Mouse (Mus musculus) embryonic facial prominence, embryonic 11.5 days (tissue): ENCODE data around the gene Gm42688. TPM values are rescaled to one million over a fixed set of nuclear protein-coding genes. Genes with fewer than 3 reads are reported as not detected.
A peak's percentile ranks its signal among the peaks of the same experiment; 100 is the strongest.

Experiments
- ATAC-seq: fragments of 200-750 bp; cut with Nextera tagmentation; replicated peaks from 2 replicates; pipeline ENCODE4 v1.8.0; 2017; ENCODE audit warnings: low read depth; ENCODE audit not compliant: insufficient number of reproducible peaks, low FRiP score, low TSS enrichment
- DNase-seq: peaks from one replicate; pipeline ENCODE4 v3.0.0-alpha.2; 2015; ENCODE audit warnings: low spot score
- H3K27ac ChIP-seq: fragments of 300-500 bp; sonication (generic); replicated peaks from 2 replicates; pipeline ENCODE4 v1.5.1; 2014; ENCODE audit warnings: mild to moderate bottlenecking, low read depth, low read length, control low read depth
- H3K27me3 ChIP-seq: fragments of 300-500 bp; sonication (generic); 2 replicates; pipeline ENCODE4 v1.6.1; 2014; ENCODE audit warnings: mild to moderate bottlenecking, low read length, moderate library complexity, mixed read lengths; ENCODE audit not compliant: control insufficient read depth, insufficient read depth
- H3K36me3 ChIP-seq: fragments of 300-500 bp; sonication (generic); replicated peaks from 2 replicates; pipeline ENCODE4 v1.6.1; 2014; ENCODE audit warnings: low read depth, mild to moderate bottlenecking, low read length, moderate library complexity, mixed read lengths; ENCODE audit not compliant: control insufficient read depth, insufficient read depth
- H3K4me1 ChIP-seq: fragments of 300-500 bp; sonication (generic); 2 replicates; pipeline ENCODE4 v1.6.1; 2014; ENCODE audit warnings: low read length, mixed read lengths; ENCODE audit not compliant: control insufficient read depth, insufficient read depth
- H3K4me2 ChIP-seq: fragments of 300-500 bp; sonication (generic); 2 replicates; pipeline ENCODE4 v1.6.1; 2014; ENCODE audit warnings: low read depth, mild to moderate bottlenecking, control low read depth, low read length, moderate library complexity
- H3K4me3 ChIP-seq: fragments of 300-500 bp; sonication (generic); 2 replicates; pipeline ENCODE4 v1.5.1; 2014; ENCODE audit warnings: low read depth, low read length, control low read depth
- H3K9ac ChIP-seq: fragments of 300-500 bp; sonication (generic); replicated peaks from 2 replicates; pipeline ENCODE4 v1.6.1; 2014; ENCODE audit warnings: mild to moderate bottlenecking, control low read depth, low read length
- H3K9me3 ChIP-seq: fragments of 300-500 bp; sonication (generic); replicated peaks from 2 replicates; pipeline ENCODE4 v1.6.1; 2016; ENCODE audit warnings: mild to moderate bottlenecking, low read length, inconsistent platforms, mixed read lengths; ENCODE audit not compliant: control insufficient read depth
- WGBS: fragments of 180-500 bp; shearing (Covaris S2); extraction: QIAGEN DNeasy Blood & Tissue Kit; methylation state at CpG from one replicate; pipeline ENCODE4 v1.1.7; 2014; 5-methylcytosine and 5-hydroxymethylcytosine counted together
- polyA plus RNA-seq: library from polyadenylated mRNA; unstranded; fragments of >200 nt; fragmentation: Nextera tagmentation; extraction: Ambion mirVana; gene quantifications from 2 replicates; pipeline ENCODE4 v1.2.1, GENCODE M21; 2014

The Gm42688 gene
- polyA plus RNA-seq, 1 experiment from 2014 or later: 0.97 TPM

GRCm38 (mm10) chr6:83074979-83075378, 26.4 kb upstream of the Gm42688 start:
- Histone ChIP-seq H3K4me3 (no peak overlapping the region), H3K27me3 (peaks cover 38% of the 10 kb centered on the region), H3K36me3 (no peaks in the 10 kb centered on the region), H3K9ac (no peak overlapping the region), H3K9me3 (no peaks in the 10 kb centered on the region), H3K4me1 (peaks cover 4% of the 10 kb centered on the region), H3K27ac (no peak overlapping the region), H3K4me2 (no peak overlapping the region)
- WGBS: 19% methylated on average over 2 of the region's 2 CpGs
- DNase-seq (no peak), ATAC-seq (no peak)

- H3K36me3 ChIP-seq: no peaks in the 10 kb centered on the region
- WGBS: under 1% methylated on average over 54 of the region's 54 CpGs
- peak within 1 kb of the TSS; percentile 45 for H3K4me3 ChIP-seq
- no peaks in the 10 kb centered on the region for H3K4me1 ChIP-seq
- H3K4me2 ChIP-seq: peak within 1 kb of the TSS; percentile 75
- no peaks in the 10 kb centered on the region for H3K9me3 ChIP-seq
- peak within 1 kb of the TSS; percentile 63 for H3K9ac ChIP-seq
- DNase-seq (peak; percentile 100), ATAC-seq (peak; percentile 84)
- peak within 1 kb of the TSS; percentile 71 for H3K27ac ChIP-seq
- H3K27me3 ChIP-seq: peaks cover 14% of the 10 kb centered on the region
Measured at GRCm38 (mm10) chr6:83077630-83078323, 23.6 kb upstream of the Gm42688 start, which contains the start of gene Pcgf1. TSS of gene Pcgf1 (plus strand) at chr6:83077869.

- 0% methylated on average over 38 of the region's 46 CpGs for WGBS
- Histone ChIP-seq H3K27me3 (peaks cover 18% of the 10 kb centered on the region), H3K4me3 (peak overlapping the region; percentile 45), H3K4me2 (peak overlapping the region; percentile 65), H3K9me3 (no peaks in the 10 kb centered on the region), H3K27ac (peak overlapping the region; percentile 71), H3K36me3 (no peaks in the 10 kb centered on the region), H3K9ac (peak overlapping the region; percentile 63), H3K4me1 (no peaks in the 10 kb centered on the region)
- peak; percentile 93 for DNase-seq
- ATAC-seq: peak; percentile 82
Measured at GRCm38 (mm10) chr6:83078324-83078858, 23.0 kb upstream of the Gm42688 start.

- H3K9ac ChIP-seq: no peak overlapping the region
- no peaks in the 10 kb centered on the region for H3K9me3 ChIP-seq
- no peaks in the 10 kb centered on the region for H3K36me3 ChIP-seq
- WGBS: 94% methylated on average over 5 of the region's 5 CpGs
- no peak overlapping the region for H3K27ac ChIP-seq
- H3K4me3 ChIP-seq: no peak overlapping the region
- DNase-seq: no peak
- peaks cover 26% of the 10 kb centered on the region for H3K27me3 ChIP-seq
- peaks cover 8% of the 10 kb centered on the region for H3K4me1 ChIP-seq
- H3K4me2 ChIP-seq: no peak overlapping the region
- no peak for ATAC-seq
Measured at GRCm38 (mm10) chr6:83080210-83080609, 21.2 kb upstream of the Gm42688 start.

DNA sequence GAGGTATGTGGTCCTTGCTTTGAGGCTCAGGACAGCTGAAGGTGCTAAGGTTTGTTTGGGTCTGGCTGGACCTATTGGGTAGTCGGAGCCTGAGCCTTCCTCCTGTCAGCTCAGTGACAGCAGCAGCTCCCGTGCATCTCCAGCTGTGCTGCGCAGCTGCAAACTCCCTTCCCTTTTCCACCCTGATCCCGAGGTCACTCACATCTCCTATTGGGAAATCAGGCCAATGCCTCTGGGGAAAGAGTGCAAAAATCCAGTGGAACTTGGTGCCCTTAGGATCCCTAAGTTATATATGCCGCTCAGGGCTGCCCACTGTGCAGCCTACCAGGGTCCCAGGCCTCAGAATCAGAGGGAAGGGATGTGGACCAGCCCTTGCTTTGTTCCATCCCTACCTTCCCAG, 17.9 kb upstream of the Gm42688 start:
- H3K27me3 ChIP-seq: peaks cover 57% of the 10 kb centered on the region
- 6% methylated on average over 5 of the region's 5 CpGs for WGBS
- H3K36me3 ChIP-seq: no peaks in the 10 kb centered on the region
- H3K9me3 ChIP-seq: no peaks in the 10 kb centered on the region
- H3K4me3 ChIP-seq: no peak overlapping the region
- ATAC-seq: no peak
- peak overlapping the region; percentile 35; the same call in 1 of the 2 replicates for H3K27ac ChIP-seq
- DNase-seq: no peak
- H3K4me2 ChIP-seq: no peak overlapping the region; the same call in 1 of the 2 replicates
- H3K4me1 ChIP-seq: peaks cover 8% of the 10 kb centered on the region
- peak overlapping the region; percentile 13 for H3K9ac ChIP-seq

GRCm38 (mm10) chr6:83084477-83084876, 16.9 kb upstream of the Gm42688 start:
- Histone ChIP-seq H3K27ac (no peak overlapping the region), H3K9ac (no peak overlapping the region), H3K4me3 (no peak overlapping the region), H3K4me1 (peaks cover 8% of the 10 kb centered on the region), H3K36me3 (no peaks in the 10 kb centered on the region), H3K9me3 (no peaks in the 10 kb centered on the region), H3K4me2 (no peak overlapping the region), H3K27me3 (peaks cover 62% of the 10 kb centered on the region)
- ATAC-seq (0 out of 2 replicates have a peak, but pooled peaks have one; percentile 5), DNase-seq (no peak)
- WGBS: 4% methylated on average over 6 of the region's 6 CpGs

- ATAC-seq (no peak), DNase-seq (no peak)
- Histone ChIP-seq H3K27me3 (peaks cover 72% of the 10 kb centered on the region), H3K4me1 (peaks cover 8% of the 10 kb centered on the region), H3K4me2 (peak within 1 kb of the TSS; percentile 33), H3K9ac (peak within 1 kb of the TSS; percentile 4), H3K4me3 (peak within 1 kb of the TSS; percentile 6; the same call in 1 of the 2 replicates), H3K27ac (no peak within 1 kb of the TSS), H3K9me3 (no peaks in the 10 kb centered on the region), H3K36me3 (no peaks in the 10 kb centered on the region)
- 4% methylated on average over 40 of the region's 42 CpGs for WGBS
Measured at GRCm38 (mm10) chr6:83086121-83087035, 15.0 kb upstream of the Gm42688 start, which contains the start of gene Lbx2. TSS of gene Lbx2 (plus strand) at chr6:83086367.
